Mouse (Mus musculus): Measurements from ENCODE around the gene Gad1. TPM values are rescaled to one million over a fixed set of nuclear protein-coding genes. Genes with fewer than 3 reads are reported as not detected.
A peak's percentile ranks its signal among the peaks of the same experiment; 100 is the strongest.

The Gad1 gene
- polyA plus RNA-seq, 1 experiment from 2014 or later = 89.8 TPM

DNA sequence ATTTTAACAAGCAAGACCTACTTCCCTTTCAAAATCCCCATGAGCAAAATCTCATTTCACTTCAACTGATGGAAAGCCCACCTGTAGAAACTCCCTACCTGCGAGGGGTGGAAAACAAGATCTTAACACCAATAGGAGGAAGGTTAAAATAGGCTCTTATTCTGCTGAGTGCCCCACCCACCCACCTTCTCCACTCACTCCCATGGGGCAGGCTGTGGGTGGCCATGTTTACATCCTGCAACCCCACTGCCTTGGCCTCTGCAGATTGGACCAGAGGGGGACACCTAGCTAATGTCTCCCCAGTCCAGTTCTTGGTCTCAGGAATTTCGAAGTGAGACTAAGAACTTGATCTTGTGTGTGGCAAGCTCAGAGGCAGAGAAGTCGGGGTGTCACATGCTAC is 77.0 kb downstream of the Gad1 start:
- Histone ChIP-seq H3K4me1 (replicated peaks; ENCODE audit: control insufficient read depth, insufficient read depth, low read length) (peaks cover 9% of the 10 kb centered on the region; the same call in 1 of the 2 replicates), H3K36me3 (replicated peaks; ENCODE audit: control insufficient read depth, insufficient read depth) (no peaks in the 10 kb centered on the region), H3K9me3 (ENCODE audit: control insufficient read depth, low read length) (no peaks in the 10 kb centered on the region), H3K27me3 (ENCODE audit: control insufficient read depth, insufficient read depth, low read length) (no peaks in the 10 kb centered on the region), H3K4me2 (replicated peaks) (peak overlapping the region; percentile 43), H3K4me3 (replicated peaks; ENCODE audit: low read length) (no peak overlapping the region), H3K9ac (no peak overlapping the region), H3K27ac (no peak overlapping the region)
- no peak for DNase-seq (ENCODE audit: low spot score)
- ATAC-seq (ENCODE audit: low FRiP score) = no peak
- WGBS = 79% methylated on average over 3 of the region's 3 CpGs

DNA sequence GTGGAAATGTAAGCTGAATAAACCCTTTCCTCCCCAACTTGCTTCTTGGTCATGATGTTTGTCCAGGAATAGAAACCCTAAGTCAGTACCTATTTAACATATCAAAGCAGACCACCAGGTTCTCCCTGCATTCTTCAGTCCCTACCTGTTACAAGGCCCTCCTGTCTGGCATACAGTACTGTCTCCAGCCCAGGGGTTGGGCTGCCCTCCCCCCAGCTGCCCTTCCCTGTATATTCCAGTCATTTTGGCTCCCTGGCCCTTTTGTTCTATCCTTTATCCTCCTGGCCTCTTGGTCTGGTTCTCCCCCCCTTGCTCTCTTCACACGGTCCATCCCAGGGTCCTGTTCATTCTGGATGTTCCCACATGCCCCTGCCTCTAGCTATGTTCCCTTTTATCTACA is 78.4 kb downstream of the Gad1 start:
- Histone ChIP-seq H3K36me3 (replicated peaks; ENCODE audit: control insufficient read depth, insufficient read depth) (no peaks in the 10 kb centered on the region), H3K4me2 (replicated peaks) (no peak overlapping the region), H3K4me3 (replicated peaks; ENCODE audit: low read length) (no peak overlapping the region), H3K4me1 (replicated peaks; ENCODE audit: control insufficient read depth, insufficient read depth, low read length) (peaks cover 9% of the 10 kb centered on the region; the same call in 1 of the 2 replicates), H3K9me3 (ENCODE audit: control insufficient read depth, low read length) (no peaks in the 10 kb centered on the region), H3K27me3 (ENCODE audit: control insufficient read depth, insufficient read depth, low read length) (no peaks in the 10 kb centered on the region), H3K9ac (no peak overlapping the region), H3K27ac (no peak overlapping the region)
- WGBS = 80% methylated on average over 1 of the region's 1 CpGs
- ATAC-seq (ENCODE audit: low FRiP score) (no peak), DNase-seq (ENCODE audit: low spot score) (no peak)

DNA sequence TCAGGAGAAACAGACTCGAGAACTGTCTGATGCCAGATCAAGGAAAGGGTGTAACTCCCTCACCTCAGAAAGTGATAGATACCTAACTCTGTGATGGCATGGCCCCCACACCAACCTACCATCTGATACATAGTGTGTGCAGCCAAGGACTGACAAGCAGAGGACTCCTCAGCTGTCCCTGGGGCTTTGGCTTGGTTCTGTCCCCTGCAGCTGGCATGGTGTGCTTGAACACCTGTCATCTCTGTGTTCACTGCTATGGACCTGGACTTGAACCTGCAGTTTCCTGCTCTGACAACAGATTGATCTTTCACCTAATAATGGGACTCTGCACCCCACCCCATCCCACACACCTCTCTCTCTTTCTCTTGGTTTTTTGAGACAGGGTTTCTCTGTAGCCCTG is 79.5 kb downstream of the Gad1 start:
- no peaks in the 10 kb centered on the region for H3K27me3 ChIP-seq (ENCODE audit: control insufficient read depth, insufficient read depth, low read length)
- 93% methylated on average over 1 of the region's 1 CpGs for WGBS
- H3K9ac ChIP-seq = no peak overlapping the region
- no peak overlapping the region for H3K4me2 ChIP-seq (replicated peaks)
- peaks cover 9% of the 10 kb centered on the region; the same call in 1 of the 2 replicates for H3K4me1 ChIP-seq (replicated peaks; ENCODE audit: control insufficient read depth, insufficient read depth, low read length)
- no peaks in the 10 kb centered on the region for H3K9me3 ChIP-seq (ENCODE audit: control insufficient read depth, low read length)
- H3K36me3 ChIP-seq (replicated peaks; ENCODE audit: control insufficient read depth, insufficient read depth) = no peaks in the 10 kb centered on the region
- no peak overlapping the region for H3K27ac ChIP-seq
- DNase-seq (ENCODE audit: low spot score) = no peak
- H3K4me3 ChIP-seq (replicated peaks; ENCODE audit: low read length) = no peak overlapping the region
- no peak for ATAC-seq (ENCODE audit: low FRiP score)

DNA sequence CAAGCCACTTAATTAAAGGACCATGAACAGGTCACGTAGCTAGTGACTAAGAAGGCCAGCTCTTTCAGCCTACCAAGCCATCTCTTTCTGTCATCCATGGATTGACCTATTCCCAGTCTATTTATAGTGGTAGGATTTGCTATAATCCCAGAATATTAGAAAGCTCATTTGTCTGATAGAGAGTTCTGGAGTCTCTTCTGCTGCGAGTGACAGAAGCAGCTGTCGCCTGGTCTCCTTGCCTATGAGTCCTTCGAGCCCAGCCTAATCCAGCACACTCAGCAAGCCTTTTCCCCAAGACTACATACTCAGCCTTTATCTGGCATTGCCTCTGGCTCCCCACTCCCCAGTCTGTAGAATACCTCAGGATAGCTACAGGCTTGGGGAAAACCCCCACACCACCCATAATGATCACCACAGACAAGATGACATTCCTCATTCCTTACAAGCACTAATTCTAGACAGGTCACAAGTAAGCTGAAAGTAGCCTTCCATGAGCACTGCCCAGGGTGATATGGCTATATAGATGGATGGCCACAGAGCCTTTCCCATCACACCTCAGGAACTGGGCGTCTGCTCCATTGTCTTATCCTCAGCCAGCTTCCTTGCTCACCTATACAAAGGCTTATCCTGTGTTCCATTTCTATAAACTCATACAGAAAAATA is 81.3 kb downstream of the Gad1 start:
- Histone ChIP-seq H3K4me1 (replicated peaks; ENCODE audit: control insufficient read depth, insufficient read depth, low read length) (peaks cover 7% of the 10 kb centered on the region; the same call in 1 of the 2 replicates), H3K36me3 (replicated peaks; ENCODE audit: control insufficient read depth, insufficient read depth) (no peaks in the 10 kb centered on the region), H3K4me3 (replicated peaks; ENCODE audit: low read length) (no peak overlapping the region), H3K27ac (no peak overlapping the region), H3K9ac (no peak overlapping the region), H3K9me3 (ENCODE audit: control insufficient read depth, low read length) (no peaks in the 10 kb centered on the region), H3K27me3 (ENCODE audit: control insufficient read depth, insufficient read depth, low read length) (no peaks in the 10 kb centered on the region), H3K4me2 (replicated peaks) (no peak overlapping the region)
- WGBS = 92% methylated on average over 5 of the region's 5 CpGs
- no peak for ATAC-seq (ENCODE audit: low FRiP score)
- no peak for DNase-seq (ENCODE audit: low spot score)

DNA sequence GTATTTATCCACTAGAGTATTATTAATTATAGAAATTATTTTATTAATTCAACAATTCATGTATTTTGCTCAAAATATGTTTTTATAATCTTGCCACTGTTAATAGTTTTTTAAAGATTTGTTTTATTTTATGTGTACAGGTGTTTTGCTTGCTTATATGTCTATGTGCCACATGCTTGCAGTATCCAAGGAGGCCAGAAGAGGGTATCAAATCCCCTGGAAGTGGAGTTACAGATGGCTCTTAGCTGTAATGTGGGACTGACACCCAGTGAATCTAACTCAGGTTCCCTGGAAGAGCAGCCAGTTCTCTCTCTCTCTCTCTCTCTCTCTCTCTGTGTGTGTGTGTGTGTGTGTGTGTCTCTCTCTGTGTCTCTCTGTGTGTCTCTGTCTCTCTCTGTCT is 88.1 kb downstream of the Gad1 start:
- H3K9ac ChIP-seq = no peak overlapping the region
- no peak overlapping the region for H3K4me2 ChIP-seq (replicated peaks)
- H3K27me3 ChIP-seq (ENCODE audit: control insufficient read depth, insufficient read depth, low read length) = no peaks in the 10 kb centered on the region
- no peaks in the 10 kb centered on the region for H3K9me3 ChIP-seq (ENCODE audit: control insufficient read depth, low read length)
- no peak for ATAC-seq (ENCODE audit: low FRiP score)
- peaks cover 6% of the 10 kb centered on the region; the same call in 1 of the 2 replicates for H3K4me1 ChIP-seq (replicated peaks; ENCODE audit: control insufficient read depth, insufficient read depth, low read length)
- no peak overlapping the region for H3K4me3 ChIP-seq (replicated peaks; ENCODE audit: low read length)
- DNase-seq (ENCODE audit: low spot score) = no peak
- no peaks in the 10 kb centered on the region for H3K36me3 ChIP-seq (replicated peaks; ENCODE audit: control insufficient read depth, insufficient read depth)
- H3K27ac ChIP-seq = no peak overlapping the region

DNA sequence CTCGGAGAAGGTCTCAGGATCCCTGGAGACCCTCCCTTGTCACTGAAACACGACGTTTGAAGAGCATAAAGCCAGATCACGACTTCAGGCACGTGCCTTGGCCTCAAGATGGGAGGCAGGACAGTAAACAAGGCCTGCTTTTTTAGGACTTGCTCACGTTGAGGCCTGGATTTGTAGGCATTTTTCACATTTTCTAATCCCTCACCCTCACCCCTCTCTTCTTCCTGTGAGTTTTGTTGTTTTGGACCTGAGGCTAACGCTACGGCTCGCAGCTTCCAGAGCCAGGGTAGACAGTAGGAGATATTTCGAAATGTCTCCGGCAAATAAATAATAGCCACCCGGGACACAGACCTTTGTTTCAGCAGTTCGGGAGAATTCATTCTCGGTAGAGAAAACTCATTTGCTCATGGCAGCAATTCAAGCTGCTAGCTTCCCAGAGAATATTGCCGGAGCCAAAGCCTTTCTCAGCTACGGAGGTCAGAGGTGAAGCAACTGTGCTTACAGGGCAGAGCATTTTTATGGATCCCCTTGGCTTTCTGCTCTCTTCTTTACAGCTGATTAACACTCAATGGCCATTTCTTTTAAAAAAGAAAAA is 90.2 kb downstream of the Gad1 start:
- H3K4me1 ChIP-seq (replicated peaks; ENCODE audit: control insufficient read depth, insufficient read depth, low read length) = peaks cover 6% of the 10 kb centered on the region; the same call in 1 of the 2 replicates
- H3K27ac ChIP-seq = peak overlapping the region; percentile 74
- no peak overlapping the region for H3K4me2 ChIP-seq (replicated peaks)
- H3K9me3 ChIP-seq (ENCODE audit: control insufficient read depth, low read length) = no peaks in the 10 kb centered on the region
- no peaks in the 10 kb centered on the region for H3K36me3 ChIP-seq (replicated peaks; ENCODE audit: control insufficient read depth, insufficient read depth)
- ATAC-seq (ENCODE audit: low FRiP score) (no peak), DNase-seq (ENCODE audit: low spot score) (peak; percentile 36)
- no peak overlapping the region for H3K9ac ChIP-seq
- H3K27me3 ChIP-seq (ENCODE audit: control insufficient read depth, insufficient read depth, low read length) = no peaks in the 10 kb centered on the region
- H3K4me3 ChIP-seq (replicated peaks; ENCODE audit: low read length) = no peak overlapping the region
- 28% methylated on average over 16 of the region's 16 CpGs for WGBS

DNA sequence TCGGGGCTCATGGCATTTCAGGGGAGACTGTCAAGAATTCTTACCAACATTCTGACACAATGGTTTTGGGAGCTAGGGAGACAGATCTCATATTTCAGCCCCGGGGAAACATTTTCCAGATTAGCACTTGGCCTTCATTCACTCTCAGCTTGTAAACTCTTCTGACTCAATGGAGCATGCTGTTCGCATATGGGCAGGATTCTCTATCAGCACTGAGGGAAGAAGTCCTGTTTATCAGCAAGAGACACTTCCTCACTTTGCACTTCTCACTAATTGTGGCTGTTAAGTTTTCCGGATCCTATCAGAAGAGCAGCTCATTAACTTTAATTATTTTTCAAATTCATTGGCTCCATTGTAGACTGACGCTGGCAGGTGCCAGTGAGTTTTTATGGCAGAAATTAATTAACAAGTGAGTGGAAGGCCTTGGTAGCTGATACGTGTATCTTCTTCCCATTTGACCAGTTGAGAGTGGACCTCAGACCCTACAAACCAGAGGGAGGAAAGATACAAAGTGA is 92.5 kb downstream of the Gad1 start:
- Histone ChIP-seq H3K4me1 (replicated peaks; ENCODE audit: control insufficient read depth, insufficient read depth, low read length) (peaks cover 6% of the 10 kb centered on the region; the same call in 1 of the 2 replicates), H3K9me3 (ENCODE audit: control insufficient read depth, low read length) (no peaks in the 10 kb centered on the region), H3K4me3 (replicated peaks; ENCODE audit: low read length) (no peak overlapping the region), H3K4me2 (replicated peaks) (no peak overlapping the region), H3K9ac (no peak overlapping the region), H3K27me3 (ENCODE audit: control insufficient read depth, insufficient read depth, low read length) (no peaks in the 10 kb centered on the region), H3K27ac (no peak overlapping the region), H3K36me3 (replicated peaks; ENCODE audit: control insufficient read depth, insufficient read depth) (no peaks in the 10 kb centered on the region)
- ATAC-seq (ENCODE audit: low FRiP score) (no peak), DNase-seq (ENCODE audit: low spot score) (no peak)
- WGBS = 77% methylated on average over 6 of the region's 6 CpGs

DNA sequence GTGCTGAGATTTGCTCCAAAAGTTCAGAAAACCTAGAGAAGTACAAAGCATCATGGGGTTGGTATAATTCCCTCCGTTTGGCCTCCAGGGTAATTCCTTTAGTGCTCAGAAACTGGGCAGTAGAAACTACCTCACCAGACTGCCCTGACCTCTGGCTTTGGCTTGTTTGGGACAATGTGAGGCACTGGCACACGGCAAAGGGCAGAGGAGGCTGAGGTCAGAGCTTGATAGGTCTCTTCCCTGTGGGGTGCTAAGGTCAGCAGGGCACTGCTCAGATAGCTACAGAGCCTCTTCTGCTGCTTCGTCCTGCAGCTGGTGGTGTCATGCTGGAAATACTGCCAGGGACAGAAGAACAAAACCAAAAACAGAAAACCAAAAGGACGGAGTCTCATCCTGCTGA is 94.8 kb downstream of the Gad1 start:
- WGBS = 33% methylated on average over 4 of the region's 4 CpGs
- Histone ChIP-seq H3K27ac (no peak overlapping the region), H3K9me3 (ENCODE audit: control insufficient read depth, low read length) (no peaks in the 10 kb centered on the region), H3K4me3 (replicated peaks; ENCODE audit: low read length) (no peak overlapping the region), H3K9ac (no peak overlapping the region), H3K27me3 (ENCODE audit: control insufficient read depth, insufficient read depth, low read length) (no peaks in the 10 kb centered on the region), H3K4me1 (replicated peaks; ENCODE audit: control insufficient read depth, insufficient read depth, low read length) (peaks cover 6% of the 10 kb centered on the region; the same call in 1 of the 2 replicates), H3K4me2 (replicated peaks) (no peak overlapping the region), H3K36me3 (replicated peaks; ENCODE audit: control insufficient read depth, insufficient read depth) (no peaks in the 10 kb centered on the region)
- DNase-seq (ENCODE audit: low spot score) (no peak), ATAC-seq (ENCODE audit: low FRiP score) (no peak)

DNA sequence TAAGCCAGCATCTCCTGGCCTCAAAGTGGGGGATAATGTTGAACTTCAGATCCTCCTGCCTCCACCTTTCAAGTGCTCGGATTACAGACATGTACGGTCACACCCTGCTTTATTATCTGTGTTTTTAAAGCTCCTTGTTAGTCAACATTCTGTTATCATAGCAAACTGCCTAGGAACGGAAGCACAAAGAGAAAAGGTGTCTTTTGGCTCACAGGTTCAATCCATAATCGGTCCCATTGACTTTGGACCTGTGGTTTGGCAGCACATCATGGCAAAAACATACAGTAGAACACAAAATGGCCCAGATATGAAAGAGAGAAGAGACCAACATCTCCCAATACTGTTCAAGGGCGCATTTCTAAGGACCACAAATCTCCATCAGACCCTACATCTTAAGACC is 95.4 kb downstream of the Gad1 start:
- no peak overlapping the region for H3K4me3 ChIP-seq (replicated peaks; ENCODE audit: low read length)
- no peak overlapping the region for H3K9ac ChIP-seq
- H3K36me3 ChIP-seq (replicated peaks; ENCODE audit: control insufficient read depth, insufficient read depth) = no peaks in the 10 kb centered on the region
- WGBS = 91% methylated on average over 5 of the region's 5 CpGs
- no peak overlapping the region for H3K27ac ChIP-seq
- no peaks in the 10 kb centered on the region for H3K27me3 ChIP-seq (ENCODE audit: control insufficient read depth, insufficient read depth, low read length)
- no peak for ATAC-seq (ENCODE audit: low FRiP score)
- no peaks in the 10 kb centered on the region for H3K9me3 ChIP-seq (ENCODE audit: control insufficient read depth, low read length)
- no peak overlapping the region for H3K4me2 ChIP-seq (replicated peaks)
- DNase-seq (ENCODE audit: low spot score) = no peak
- H3K4me1 ChIP-seq (replicated peaks; ENCODE audit: control insufficient read depth, insufficient read depth, low read length) = 0 out of 2 replicates have a peak, but pooled peaks cover 5% of the 10 kb centered on the region

Data from hindbrain, embryonic 14.5 days (tissue).